Mouse (Mus musculus) lung, postnatal 36 days (tissue): ENCODE measurements around the gene Ptprn2.

Experiments
- DNase-seq: peaks from one replicate; pipeline ENCODE4 v3.0.0; 2022; ENCODE audit warnings: mixed read lengths

Ptprn2 gene

DNA sequence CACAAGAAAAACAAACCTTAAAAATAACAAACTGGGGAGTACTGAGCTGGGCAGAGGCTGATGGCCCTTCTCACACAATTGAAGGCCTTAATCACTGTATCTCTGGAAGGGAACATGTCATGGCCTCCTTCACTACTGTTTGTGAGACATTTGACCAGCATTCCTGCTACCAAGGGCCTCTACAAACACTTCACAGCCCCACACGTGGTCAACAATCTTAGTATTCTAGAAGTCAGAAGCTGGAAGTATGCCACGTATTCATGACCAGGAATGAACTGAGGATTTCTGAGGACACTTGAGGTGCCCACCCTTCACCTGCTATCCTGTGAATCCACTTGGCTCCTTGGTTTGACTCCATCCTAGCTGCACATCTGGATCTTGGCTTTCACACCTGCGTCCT lies 302.8 kb downstream of the Ptprn2 start:
- DNase-seq = peak; percentile 74

DNA sequence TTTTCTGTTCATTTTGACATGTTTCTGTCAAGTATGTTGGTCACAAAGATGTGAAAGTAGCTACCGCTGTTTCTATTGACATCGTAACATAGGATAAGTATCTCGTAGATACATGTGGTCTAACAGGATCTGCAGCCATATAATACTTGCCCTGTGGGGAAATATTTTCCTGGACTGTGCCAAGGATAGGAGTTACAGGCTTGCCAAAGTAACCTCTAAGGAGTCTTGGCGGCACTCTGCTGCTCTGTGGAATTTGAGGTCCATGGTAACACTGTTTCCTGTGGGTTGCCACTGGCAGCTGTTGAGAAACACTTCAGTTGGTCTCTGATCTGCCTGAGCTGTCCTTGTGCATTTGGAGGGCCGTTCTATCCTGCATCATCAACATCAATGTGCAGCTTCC lies 317.8 kb downstream of the Ptprn2 start:
- DNase-seq = peak; percentile 54

DNA sequence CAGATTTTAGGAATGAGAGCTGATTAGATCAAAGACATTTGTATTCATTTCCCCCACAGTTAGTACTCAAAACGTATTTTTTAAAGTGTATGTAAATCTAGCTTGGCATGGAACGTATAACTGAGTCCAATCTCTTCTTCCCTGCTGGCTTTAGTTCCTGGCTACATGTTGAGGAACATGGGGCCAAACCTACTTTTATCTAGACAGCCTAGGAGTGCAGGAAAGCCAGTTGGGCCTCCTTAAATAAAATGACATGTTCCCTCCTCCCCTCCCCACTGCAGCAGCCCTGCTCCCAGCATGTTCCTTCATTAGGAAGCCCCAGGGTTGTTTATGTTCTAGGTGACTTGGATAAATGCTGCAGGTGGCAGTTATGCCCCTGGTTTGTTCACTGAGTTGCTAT lies 319.2 kb downstream of the Ptprn2 start:
- DNase-seq = no peak

GRCm38 (mm10) chr12:116805129-116805809 lies 319.7 kb downstream of the Ptprn2 start:
- no peak for DNase-seq

DNA sequence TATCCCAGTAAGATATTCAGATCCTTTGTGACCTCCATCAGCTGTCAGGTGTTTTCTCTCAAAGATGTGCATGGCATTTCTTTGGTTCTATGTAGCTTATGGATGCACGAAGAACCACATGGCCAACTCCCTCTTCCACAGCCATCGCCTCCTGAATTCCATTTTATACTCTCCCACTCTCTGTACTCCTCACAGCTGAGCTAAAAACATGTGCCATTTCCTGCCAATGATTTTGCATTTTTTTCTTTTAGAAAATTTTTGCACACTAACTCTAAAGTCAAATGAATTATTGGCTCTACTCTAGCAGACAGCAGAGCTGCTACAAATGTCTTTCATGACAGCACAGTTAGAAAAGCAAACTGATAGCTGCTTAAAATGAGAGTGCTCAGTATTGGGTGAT lies 320.6 kb downstream of the Ptprn2 start:
- DNase-seq = no peak

- no peak for DNase-seq
Observed at GRCm38 (mm10) chr12:116813012-116813411, 327.5 kb downstream of the Ptprn2 start.

GRCm38 (mm10) chr12:116819836-116820235 lies 334.3 kb downstream of the Ptprn2 start:
- DNase-seq = no peak

- no peak for DNase-seq
Observed at GRCm38 (mm10) chr12:116823341-116823740, 337.8 kb downstream of the Ptprn2 start.

GRCm38 (mm10) chr12:116827748-116828147 lies 342.2 kb downstream of the Ptprn2 start:
- no peak for DNase-seq

- DNase-seq = no peak
Observed at GRCm38 (mm10) chr12:116838611-116839192, 353.2 kb downstream of the Ptprn2 start.

DNA sequence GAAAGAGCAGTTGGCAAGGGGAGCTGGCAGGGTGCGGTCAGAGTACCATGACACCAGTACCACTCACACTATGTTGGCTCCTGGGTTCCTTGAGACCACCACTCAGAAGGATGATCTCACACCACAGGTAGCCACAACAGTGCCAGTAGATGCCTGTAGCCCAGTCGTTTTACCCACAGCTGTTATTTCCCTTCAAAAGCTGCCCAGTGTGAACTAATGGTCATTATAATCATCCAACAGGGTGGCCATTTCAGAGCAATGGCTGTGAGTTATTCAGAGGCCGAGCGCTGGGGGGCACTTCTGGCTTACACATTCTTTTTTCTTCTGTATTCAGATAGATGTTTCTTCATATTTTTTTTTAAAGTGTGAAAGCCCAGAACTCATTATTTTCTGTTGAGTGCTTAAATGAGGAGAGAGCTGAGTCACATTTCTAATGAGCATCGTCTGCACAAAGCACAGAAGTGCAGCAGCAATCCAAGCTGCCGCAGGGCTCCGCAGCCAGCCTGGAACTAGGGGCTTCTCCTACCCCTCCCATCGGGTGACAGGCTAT lies 357.3 kb downstream of the Ptprn2 start:
- DNase-seq = no peak

- no peak for DNase-seq
Observed at GRCm38 (mm10) chr12:116846220-116846619, 360.7 kb downstream of the Ptprn2 start.

GRCm38 (mm10) chr12:116847021-116847420 lies 361.5 kb downstream of the Ptprn2 start:
- no peak for DNase-seq

DNA sequence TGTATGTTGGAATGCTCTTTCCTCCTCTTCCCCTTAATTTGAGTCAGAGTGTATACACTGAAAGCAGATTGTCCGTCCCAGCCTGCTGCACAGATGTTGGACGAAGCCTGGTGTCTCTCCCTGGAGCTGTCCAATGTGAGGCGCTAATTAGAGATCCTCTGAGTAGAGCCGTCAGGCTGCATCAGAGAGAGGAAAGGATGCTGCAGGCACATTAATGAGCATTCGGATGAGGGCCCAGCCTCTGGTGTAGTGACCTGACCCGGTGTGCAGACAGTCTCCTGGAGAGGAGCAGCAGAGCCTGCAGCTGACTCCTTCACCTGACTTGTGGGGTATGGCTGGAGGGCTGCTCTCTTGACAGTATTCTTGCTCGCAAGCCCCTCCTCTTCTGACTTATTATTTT lies 370.8 kb downstream of the Ptprn2 start:
- DNase-seq = no peak

GRCm38 (mm10) chr12:116861360-116862017 lies 376.0 kb downstream of the Ptprn2 start:
- no peak for DNase-seq

DNA sequence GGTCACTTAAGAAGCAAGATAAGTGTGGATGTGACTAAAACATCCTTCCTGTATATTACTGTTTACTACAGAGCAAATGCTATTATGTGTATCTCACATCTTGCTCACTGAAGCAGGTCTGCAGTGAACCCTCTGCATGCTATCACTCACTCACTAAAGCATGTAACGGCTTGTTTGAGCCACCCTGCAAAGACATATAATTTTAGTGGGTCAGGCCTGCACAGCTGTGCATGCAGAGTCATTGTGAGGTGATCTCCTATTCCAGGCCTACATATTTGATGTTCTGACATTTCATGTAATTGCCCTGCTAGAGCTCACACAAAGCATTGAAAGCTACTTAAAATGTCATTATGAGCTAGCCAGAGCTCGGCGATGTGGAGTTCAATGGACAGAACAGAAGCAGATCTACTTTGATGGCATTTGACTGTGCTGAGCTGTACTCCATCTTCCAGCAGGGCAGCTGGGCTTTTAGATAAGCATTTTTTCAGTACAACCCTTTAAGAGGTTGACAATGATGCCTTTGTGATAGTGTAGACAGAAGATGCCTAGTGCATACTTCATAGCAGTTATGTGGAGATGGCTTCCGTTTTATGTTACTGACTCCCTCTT lies 377.9 kb downstream of the Ptprn2 start:
- no peak for DNase-seq

- no peak for DNase-seq
Observed at GRCm38 (mm10) chr12:116873866-116874585, 388.5 kb downstream of the Ptprn2 start.

DNA sequence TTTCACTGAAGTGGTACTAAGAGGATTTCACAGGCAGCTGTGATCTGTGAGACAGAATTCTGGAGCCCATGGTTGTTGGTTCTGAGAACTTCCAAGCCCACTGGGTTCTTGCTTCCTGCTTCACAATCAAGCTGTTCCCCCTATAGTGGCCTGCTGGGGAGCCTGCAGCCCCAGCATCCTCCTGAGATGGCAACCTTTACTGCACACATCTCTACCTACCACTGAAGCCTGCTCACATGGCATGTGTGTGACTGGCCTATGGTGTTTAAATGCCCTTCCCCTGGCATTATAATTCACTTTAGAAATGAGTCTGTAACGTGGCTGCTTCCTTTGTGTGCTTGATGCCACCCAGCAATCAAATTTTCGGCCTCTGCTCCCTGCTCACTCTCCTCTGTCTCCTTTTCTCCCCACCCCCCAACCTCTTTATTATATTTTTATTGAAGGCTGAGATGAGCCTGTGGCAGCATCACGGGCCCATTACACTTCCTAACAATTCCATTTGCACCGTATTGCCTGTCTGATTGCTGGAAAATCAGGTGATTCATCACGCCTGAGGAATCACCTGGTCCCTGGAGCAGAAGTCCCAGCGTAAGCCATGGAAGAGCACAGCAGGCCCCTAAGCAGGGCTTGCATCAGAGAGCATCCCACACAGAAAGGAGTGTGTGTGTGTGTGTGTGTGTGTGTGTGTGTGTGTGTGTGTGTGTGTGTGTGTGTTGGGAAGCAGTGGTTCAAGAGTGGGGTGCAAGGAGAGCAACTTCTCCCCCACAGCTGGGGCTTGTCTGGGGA lies 402.2 kb downstream of the Ptprn2 start:
- no peak for DNase-seq

GRCm38 (mm10) chr12:116888856-116889255 lies 403.3 kb downstream of the Ptprn2 start:
- no peak for DNase-seq

GRCm38 (mm10) chr12:116892584-116892983 lies 407.1 kb downstream of the Ptprn2 start:
- no peak for DNase-seq

DNA sequence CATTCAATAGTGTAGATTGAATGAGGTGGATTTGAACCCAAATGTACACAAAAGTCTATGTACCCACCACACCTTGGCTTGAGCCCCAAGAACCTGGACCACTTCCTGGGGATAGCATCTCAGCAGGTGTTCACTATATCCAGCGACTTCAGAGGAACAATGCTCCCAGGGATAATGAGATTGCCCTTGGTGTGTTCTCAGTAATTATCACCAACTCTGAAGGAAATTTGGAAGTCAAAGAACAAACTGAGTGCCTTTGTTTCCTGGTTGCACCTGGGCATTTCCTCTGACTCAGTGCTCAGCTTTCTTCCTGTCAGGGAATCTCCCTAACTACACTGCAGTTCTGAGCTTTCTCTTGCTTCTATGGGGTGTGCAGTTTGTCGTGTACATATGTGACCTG lies 411.1 kb downstream of the Ptprn2 start:
- no peak for DNase-seq

DNA sequence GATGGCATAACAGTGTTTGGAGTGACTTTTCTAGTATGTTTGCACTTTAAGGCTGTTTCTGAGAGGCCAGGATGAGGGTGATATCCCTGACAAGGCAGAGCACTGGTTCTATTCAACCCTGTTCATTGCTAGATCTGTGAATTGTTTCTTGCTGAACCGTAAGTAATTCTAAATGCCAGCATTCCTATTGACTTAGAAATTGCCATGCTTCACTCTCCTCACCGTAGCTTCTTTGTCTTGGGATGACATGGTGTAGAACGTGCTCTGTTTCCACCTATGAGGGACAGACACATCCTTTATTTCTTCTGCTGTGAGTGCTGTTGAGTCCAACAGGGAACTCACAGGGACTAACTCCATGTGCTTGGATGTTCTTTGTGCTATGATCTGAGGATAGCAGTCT lies 416.3 kb downstream of the Ptprn2 start:
- DNase-seq = no peak
